Comparison of ENCODE assay signal across 12 mouse cellular contexts in the genomic region with DNA sequence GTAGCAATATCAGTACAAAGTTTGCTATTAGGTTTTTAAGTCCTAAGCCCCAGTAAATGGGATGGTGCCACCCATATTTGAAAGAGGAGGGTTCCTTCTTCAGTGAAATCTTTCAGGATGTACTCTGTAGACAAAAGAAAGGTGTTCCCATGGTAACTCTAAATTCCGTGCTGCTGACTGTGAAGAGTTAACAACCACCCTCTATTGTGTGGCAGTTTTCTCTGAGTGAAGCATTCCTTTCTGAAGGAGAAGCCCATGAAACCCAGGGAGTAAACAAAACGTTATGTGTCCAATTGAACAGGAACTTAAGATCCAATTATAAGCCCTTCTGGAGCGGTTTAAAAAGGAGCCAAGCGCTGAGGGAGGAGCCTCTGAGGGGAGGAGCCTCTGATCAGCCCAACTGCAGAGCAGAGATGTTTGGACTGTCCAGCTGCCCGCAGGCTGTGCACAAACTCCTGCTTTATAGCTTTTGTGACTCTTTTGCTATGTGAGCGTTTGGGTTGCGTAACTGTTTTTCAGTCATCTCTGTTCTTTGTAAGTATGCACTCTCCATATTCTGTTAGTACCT.
DNase-seq lines count a peak whose midpoint lies in the region; ATAC-seq and TF ChIP-seq lines count a peak whose summit lies in the region.
"Had no signal": no experiment of that assay in that cellular context is flagged by ENCODE, and none has a peak within 500 bp of the region (broad histone marks: within the 10 kb centered on the region; RNA-seq: fewer than 3 reads in every experiment).

No protein-coding gene starts in this region.

- no peak overlapping the region for H3K27ac ChIP-seq in hindbrain, embryonic 11.5 days (ENCODE audit: low read depth, low read length)
- no peak overlapping the region for H3K27ac ChIP-seq in hindbrain, postnatal 0 days
- H3K27ac ChIP-seq in embryonic facial prominence, embryonic 10.5 days (replicated peaks), result no peak overlapping the region
- no peak overlapping the region for H3K27ac ChIP-seq in midbrain, embryonic 16.5 days (ENCODE audit: low read length)

- H3K4me1 ChIP-seq in hindbrain, embryonic 11.5 days (replicated peaks; ENCODE audit: control insufficient read depth, insufficient read depth, low read length), result no peaks in the 10 kb centered on the region
- H3K4me1 ChIP-seq in hindbrain, postnatal 0 days (ENCODE audit: insufficient read depth, low read length), result no peaks in the 10 kb centered on the region
- H3K4me1 ChIP-seq in embryonic facial prominence, embryonic 10.5 days, result no peaks in the 10 kb centered on the region
- H3K4me1 ChIP-seq in lung, adult 2 months (ENCODE audit: control insufficient read depth, insufficient read depth, low read length), result no peaks in the 10 kb centered on the region
- 0 out of 2 replicates have a peak, but pooled peaks cover 2% of the 10 kb centered on the region for H3K4me1 ChIP-seq in midbrain, embryonic 16.5 days (ENCODE audit: control insufficient read depth, insufficient read depth, low read length)
- H3K4me1 ChIP-seq: megakaryocyte, embryonic 14.5 days had no signal

- no peak for TF ChIP-seq CTCF in hindbrain, postnatal 0 days (IDR thresholded peaks at IDR 0.05; ENCODE audit: low read depth)
- TF ChIP-seq CTCF in lung, adult 2 months (IDR thresholded peaks at IDR 0.05; ENCODE audit: insufficient read depth, low read length), result no peak

- no peak for TF ChIP-seq POLR2A in lung, adult 2 months (IDR thresholded peaks at IDR 0.05; ENCODE audit: borderline replicate concordance, extremely low read depth, low read depth, low read length)

- 0 out of 2 replicates have a peak, but pooled peaks have one; percentile 50 for ATAC-seq in hindbrain, embryonic 11.5 days (ENCODE audit: low FRiP score)
- ATAC-seq in hindbrain, postnatal 0 days, result no peak
- 0 out of 2 replicates have a peak, but pooled peaks have one; percentile 51 for ATAC-seq in midbrain, embryonic 16.5 days
- no peak for ATAC-seq in granulocyte monocyte progenitor cell, adult 5-6 weeks (replicated peaks; ENCODE audit: poor library complexity, severe bottlenecking)
- ATAC-seq: Patski had no signal

- peak; percentile 9 for DNase-seq in hindbrain, embryonic 11.5 days (ENCODE audit: low spot score)
- no peak for DNase-seq in hindbrain, postnatal 0 days (ENCODE audit: low spot score)
- DNase-seq in embryonic facial prominence, embryonic 10.5 days (ENCODE audit: low spot score), result peak; percentile 19
- DNase-seq in lung, adult 2 months, result peak; percentile 3
- DNase-seq in left cerebral cortex, adult 18-20 months (ENCODE audit: low spot score in 2 of 2), result no peak
- DNase-seq in cerebellum, postnatal 36 days, result no peak
- DNase-seq: cerebellum, postnatal 10 days had no signal

- no peak overlapping the region for H3K9ac ChIP-seq in hindbrain, embryonic 11.5 days (ENCODE audit: low read depth, low read length)
- H3K9ac ChIP-seq in hindbrain, postnatal 0 days (replicated peaks; ENCODE audit: low read length), result no peak overlapping the region
- H3K9ac ChIP-seq in midbrain, embryonic 16.5 days (ENCODE audit: low read depth, low read length), result no peak overlapping the region

- H3K9me3 ChIP-seq in hindbrain, embryonic 11.5 days (ENCODE audit: control insufficient read depth, low read length), result no peaks in the 10 kb centered on the region
- no peaks in the 10 kb centered on the region for H3K9me3 ChIP-seq in hindbrain, postnatal 0 days (ENCODE audit: low read length)
- H3K9me3 ChIP-seq in embryonic facial prominence, embryonic 10.5 days, result no peaks in the 10 kb centered on the region
- no peaks in the 10 kb centered on the region for H3K9me3 ChIP-seq in midbrain, embryonic 16.5 days (replicated peaks; ENCODE audit: control insufficient read depth, low read length, poor library complexity, severe bottlenecking)

- WGBS in hindbrain, embryonic 11.5 days, result 52% methylated on average over 7 of the region's 7 CpGs
- WGBS in hindbrain, postnatal 0 days, result 49% methylated on average over 7 of the region's 7 CpGs
- WGBS in embryonic facial prominence, embryonic 10.5 days, result 52% methylated on average over 7 of the region's 7 CpGs
- WGBS in lung, adult 2 months, result 47% methylated on average over 7 of the region's 7 CpGs
- 32% methylated on average over 7 of the region's 7 CpGs for WGBS in midbrain, embryonic 16.5 days

- H3K4me3 ChIP-seq in hindbrain, embryonic 11.5 days (ENCODE audit: low read depth, low read length), result no peak overlapping the region
- H3K4me3 ChIP-seq in hindbrain, postnatal 0 days (ENCODE audit: low read length), result no peak overlapping the region
- H3K4me3 ChIP-seq in embryonic facial prominence, embryonic 10.5 days, result no peak overlapping the region
- no peak overlapping the region for H3K4me3 ChIP-seq in lung, adult 2 months (replicated peaks; ENCODE audit: extremely low read depth, low read depth, low read length)
- no peak overlapping the region for H3K4me3 ChIP-seq in midbrain, embryonic 16.5 days (ENCODE audit: low read depth, low read length)
- H3K4me3 ChIP-seq: megakaryocyte, embryonic 14.5 days had no signal

- no peaks in the 10 kb centered on the region for H3K36me3 ChIP-seq in hindbrain, embryonic 11.5 days (ENCODE audit: control insufficient read depth, insufficient read depth, low read length)
- no peaks in the 10 kb centered on the region for H3K36me3 ChIP-seq in hindbrain, postnatal 0 days (ENCODE audit: insufficient read depth, low read length)
- H3K36me3 ChIP-seq in embryonic facial prominence, embryonic 10.5 days (replicated peaks), result no peaks in the 10 kb centered on the region
- H3K36me3 ChIP-seq in midbrain, embryonic 16.5 days (ENCODE audit: control insufficient read depth, insufficient read depth, low read length), result no peaks in the 10 kb centered on the region

- H3K27me3 ChIP-seq in hindbrain, embryonic 11.5 days (ENCODE audit: control insufficient read depth, insufficient read depth, low read length), result no peaks in the 10 kb centered on the region
- H3K27me3 ChIP-seq in hindbrain, postnatal 0 days (ENCODE audit: insufficient read depth, low read length), result no peaks in the 10 kb centered on the region
- no peaks in the 10 kb centered on the region for H3K27me3 ChIP-seq in embryonic facial prominence, embryonic 10.5 days (replicated peaks; ENCODE audit: low read depth, poor library complexity, severe bottlenecking)
- H3K27me3 ChIP-seq in midbrain, embryonic 16.5 days (ENCODE audit: control insufficient read depth, insufficient read depth, low read depth, low read length), result no peaks in the 10 kb centered on the region
- H3K27me3 ChIP-seq: megakaryocyte, embryonic 14.5 days; Patski had no signal

- H3K4me2 ChIP-seq in hindbrain, embryonic 11.5 days (replicated peaks; ENCODE audit: low read depth, low read length), result no peak overlapping the region
- no peak overlapping the region for H3K4me2 ChIP-seq in hindbrain, postnatal 0 days (ENCODE audit: low read depth, low read length)
- no peak overlapping the region; the same call in 1 of the 2 replicates for H3K4me2 ChIP-seq in midbrain, embryonic 16.5 days (ENCODE audit: low read length)
- H3K4me2 ChIP-seq: heart, embryonic 11.5 days had no signal

Comparison
In these comparisons a context has a peak if more than half of its experiments do, and no peak if none do; other contexts are left out.
1. ATAC-seq: peak in hindbrain, embryonic 11.5 days (single experiment) and midbrain, embryonic 16.5 days (single experiment); none in hindbrain, postnatal 0 days (single experiment) and granulocyte monocyte progenitor cell, adult 5-6 weeks (single experiment).
2. DNase-seq: peak in hindbrain, embryonic 11.5 days (single experiment), embryonic facial prominence, embryonic 10.5 days (single experiment) and lung, adult 2 months (single experiment); none in hindbrain, postnatal 0 days (single experiment), left cerebral cortex, adult 18-20 months (0 of 2) and cerebellum, postnatal 36 days (0 of 2).